Mouse (Mus musculus) liver, adult 2 months (tissue): Measurements from ENCODE around the gene Mettl16. TPM values are rescaled to one million over a fixed set of nuclear protein-coding genes. Genes with fewer than 3 reads are reported as not detected.
A peak's percentile ranks its signal among the peaks of the same experiment; 100 is the strongest.

Source experiments
- DNase-seq: peaks from one replicate; pipeline ENCODE4 v3.0.0-alpha.2; 2011; ENCODE audit warnings: low read depth, low spot score; ENCODE audit errors: extremely low read depth
- H3K27ac ChIP-seq: fragments of 200-500 bp; replicated peaks from 2 replicates; pipeline ENCODE4 v1.5.1; 2012; ENCODE audit warnings: low read depth, mild to moderate bottlenecking, control low read depth, inconsistent platforms, low read length; ENCODE audit not compliant: insufficient read depth
- H3K27me3 ChIP-seq: fragments of 200-500 bp; 2 replicates; pipeline ENCODE4 v1.6.1; 2012; ENCODE audit warnings: mild to moderate bottlenecking, moderate library complexity, low read length, inconsistent platforms; ENCODE audit not compliant: control insufficient read depth, insufficient read depth
- H3K36me3 ChIP-seq: fragments of 200-500 bp; 2 replicates; pipeline ENCODE4 v1.6.1; 2012; ENCODE audit warnings: low read length, inconsistent platforms; ENCODE audit not compliant: control insufficient read depth, insufficient read depth
- H3K4me1 ChIP-seq: fragments of 200-500 bp; 2 replicates; pipeline ENCODE4 v1.6.1; 2011; ENCODE audit warnings: low read length; ENCODE audit not compliant: control insufficient read depth, insufficient read depth
- H3K4me3 ChIP-seq: fragments of 200-500 bp; 2 replicates; pipeline ENCODE4 v1.5.1; 2011; ENCODE audit warnings: low read depth, mild to moderate bottlenecking, control low read depth, low read length, moderate library complexity; ENCODE audit not compliant: insufficient read depth
- H3K79me2 ChIP-seq: fragments of 200-500 bp; 2 replicates; pipeline ENCODE4 v1.6.1; 2012; ENCODE audit warnings: inconsistent platforms, mild to moderate bottlenecking, low read length, moderate library complexity; ENCODE audit not compliant: control insufficient read depth, insufficient read depth
- H3K9ac ChIP-seq: fragments of 200-500 bp; 2 replicates; pipeline ENCODE4 v1.6.1; 2012; ENCODE audit warnings: low read depth, mild to moderate bottlenecking, control low read depth, inconsistent platforms, low read length
- CTCF ChIP-seq: fragments of 200-500 bp; IDR thresholded peaks from 2 replicates; pipeline ENCODE4 v1.5.1; 2011; ENCODE audit warnings: low read depth, low read length, control low read depth
- POLR2A ChIP-seq: fragments of 200-500 bp; IDR thresholded peaks from 2 replicates; pipeline ENCODE4 v1.6.1; 2011; ENCODE audit warnings: low read length, control low read depth; ENCODE audit not compliant: insufficient read depth; ENCODE audit errors: extremely low read depth
- whole genome bisulfite sequencing: fragments of 180-500 bp; shearing (Covaris S2); methylation state at CpG from one replicate; pipeline ENCODE4 v1.1.7; 2018; 5-methylcytosine and 5-hydroxymethylcytosine counted together
- polyA plus RNA-seq: library from polyadenylated mRNA; depleted of rRNA; stranded (reverse); fragments of >200 nt; gene quantifications from 2 replicates; pipeline ENCODE4 v1.2.3, GENCODE M21; 2012
- total RNA-seq: library from RNA; depleted of rRNA; stranded (reverse); fragments of >200 nt; gene quantifications from 2 replicates; pipeline ENCODE4 v1.2.3, GENCODE M21; 2014

Gene Mettl16
- total and polyA plus RNA-seq, 2 experiments, result 3.4 to 5.1 TPM

DNA sequence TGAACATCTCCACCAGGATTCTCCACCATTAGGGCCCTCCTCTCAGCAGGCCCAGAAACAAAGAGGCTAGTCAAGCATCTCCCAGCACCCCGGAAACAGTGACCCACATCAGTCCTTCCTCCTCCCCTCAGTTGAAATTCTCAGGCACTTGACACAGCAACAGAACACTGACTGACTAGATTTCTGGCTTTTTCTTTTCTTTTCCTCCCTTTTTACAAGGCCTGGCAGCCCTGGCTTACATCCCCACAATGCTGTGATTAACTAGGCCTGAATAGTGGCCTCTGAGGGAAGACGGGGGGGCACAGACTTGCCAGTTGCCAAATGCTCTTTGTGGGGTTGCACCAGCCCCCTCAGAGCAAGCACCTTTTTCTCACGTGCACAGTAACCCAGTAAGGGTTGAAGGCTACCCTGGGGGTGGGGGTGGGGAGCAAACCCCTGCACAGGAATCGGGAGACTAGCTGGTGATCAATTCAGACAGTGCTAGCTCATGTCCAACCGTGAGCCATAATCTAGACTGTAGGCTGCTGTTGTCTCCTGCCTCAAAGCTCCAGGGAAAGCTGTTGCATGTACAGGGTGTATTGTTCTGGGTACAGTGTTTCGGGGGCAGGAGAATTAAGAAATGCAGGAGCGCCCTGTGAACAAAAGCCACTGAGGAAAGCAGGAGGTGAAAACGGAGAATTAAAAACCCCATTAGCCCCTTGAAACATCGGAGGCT lies 19.1 kb upstream of the Mettl16 start:
- H3K4me3 ChIP-seq, result no peak overlapping the region
- no peaks in the 10 kb centered on the region for H3K36me3 ChIP-seq
- H3K79me2 ChIP-seq, result no peaks in the 10 kb centered on the region
- H3K27ac ChIP-seq, result no peak overlapping the region
- no peak for TF ChIP-seq CTCF
- TF ChIP-seq POLR2A, result no peak
- peaks cover 2% of the 10 kb centered on the region for H3K4me1 ChIP-seq
- H3K9ac ChIP-seq, result no peak overlapping the region
- no peak for DNase-seq
- H3K27me3 ChIP-seq, result no peaks in the 10 kb centered on the region
- 92% methylated on average over 9 of the region's 9 CpGs for WGBS

DNA sequence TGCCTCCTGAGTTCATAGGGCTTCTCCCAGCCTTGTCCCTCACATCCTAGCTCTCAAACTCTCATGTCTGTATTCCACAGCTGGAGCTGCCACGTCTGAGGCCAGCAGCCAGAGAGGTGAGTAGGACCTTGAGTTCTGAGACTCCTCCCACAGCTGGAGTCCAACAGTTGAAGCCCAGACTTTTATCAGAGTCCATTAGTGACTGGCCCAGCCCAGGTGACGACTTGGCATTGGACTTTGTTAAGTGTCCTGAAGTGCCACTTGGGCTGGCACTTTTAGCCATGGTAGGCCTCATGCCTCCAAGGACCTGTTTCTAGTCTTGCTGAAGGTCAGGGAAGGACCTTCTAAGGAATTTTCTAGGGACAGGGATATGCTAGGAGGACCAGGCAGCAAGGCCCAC lies 14.0 kb upstream of the Mettl16 start:
- no peak for TF ChIP-seq CTCF
- no peak for TF ChIP-seq POLR2A

DNA sequence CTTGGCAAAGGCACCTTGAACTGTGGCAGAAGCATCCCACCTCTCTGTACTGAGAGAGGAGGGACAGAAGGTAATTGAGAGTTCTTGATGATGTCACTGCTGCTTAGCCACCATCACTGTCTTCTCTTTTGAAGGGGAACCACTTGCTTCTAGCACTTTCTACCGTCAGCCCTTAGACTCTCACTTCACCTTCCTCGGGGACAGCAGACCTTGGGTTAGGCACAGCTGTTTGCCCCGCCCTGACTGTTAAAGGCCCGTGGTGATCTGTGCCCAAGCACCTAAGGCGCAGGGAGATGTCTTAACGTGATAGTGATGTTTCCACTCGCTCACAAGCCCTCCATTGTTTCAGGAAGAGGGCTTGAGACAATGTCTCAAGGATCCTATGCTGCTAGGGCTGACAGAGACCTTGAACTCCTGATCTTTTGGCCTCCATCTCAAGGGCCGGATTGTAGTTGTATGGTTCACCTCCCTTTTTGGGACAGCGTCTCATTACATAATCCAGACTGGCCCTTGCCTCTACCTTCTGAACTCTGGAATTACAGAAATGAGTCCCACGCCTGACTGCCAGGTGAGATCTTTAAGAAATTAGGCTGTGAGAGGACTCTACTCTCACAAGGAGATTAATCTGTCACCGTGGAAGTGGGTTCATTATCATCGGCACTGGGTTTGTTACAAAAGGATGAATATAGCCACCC lies 9.5 kb upstream of the Mettl16 start:
- Histone ChIP-seq H3K9ac (no peak overlapping the region), H3K36me3 (no peaks in the 10 kb centered on the region), H3K27me3 (no peaks in the 10 kb centered on the region), H3K4me1 (peaks cover 5% of the 10 kb centered on the region), H3K27ac (no peak overlapping the region), H3K79me2 (no peaks in the 10 kb centered on the region), H3K4me3 (no peak overlapping the region)
- 73% methylated on average over 12 of the region's 12 CpGs for WGBS
- DNase-seq, result no peak
- TF ChIP-seq CTCF (no peak), POLR2A (no peak)

More for the DNA sequence above, 14.0 kb upstream of the Mettl16 start:
- Histone ChIP-seq H3K4me3 (no peak overlapping the region), H3K27ac (no peak overlapping the region), H3K79me2 (no peaks in the 10 kb centered on the region), H3K27me3 (no peaks in the 10 kb centered on the region), H3K9ac (no peak overlapping the region), H3K36me3 (no peaks in the 10 kb centered on the region), H3K4me1 (peaks cover 5% of the 10 kb centered on the region)
- peak; percentile 88 for DNase-seq
- WGBS, result 19% methylated on average over 2 of the region's 2 CpGs

DNA sequence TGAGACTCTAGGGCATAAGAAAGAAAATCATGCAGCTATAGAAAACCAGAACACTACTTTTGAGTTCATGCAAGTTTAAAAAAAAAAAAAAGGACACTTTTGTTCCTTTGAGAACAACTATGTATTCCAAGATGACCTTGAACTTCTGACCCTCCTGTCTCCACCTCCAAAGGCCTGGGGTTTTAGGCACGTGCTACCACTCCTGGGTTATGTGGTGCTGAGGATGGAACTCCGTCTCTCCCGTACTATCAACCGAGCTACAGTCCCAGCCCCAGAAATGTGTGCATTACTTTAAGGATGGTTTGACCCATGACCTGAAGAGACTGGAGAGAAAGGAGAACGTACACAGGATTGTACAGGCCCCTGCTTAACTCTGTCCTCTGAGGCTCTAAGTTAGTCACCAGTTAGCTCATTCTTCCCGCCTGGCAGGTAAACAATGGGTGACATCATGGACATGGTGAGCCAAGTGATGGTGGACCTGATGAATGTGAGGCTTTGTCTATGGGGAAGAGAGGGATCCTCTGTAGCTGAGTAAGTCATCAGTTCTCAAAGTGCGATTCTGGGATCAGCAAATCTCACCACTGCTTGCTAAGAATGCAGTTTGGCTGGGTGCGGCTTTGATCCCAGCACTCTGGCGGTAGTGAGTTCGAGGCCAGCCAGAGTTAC lies 6.5 kb upstream of the Mettl16 start:
- TF ChIP-seq POLR2A (no peak), CTCF (no peak)
- DNase-seq, result no peak
- H3K4me3 ChIP-seq, result no peak overlapping the region
- H3K36me3 ChIP-seq, result no peaks in the 10 kb centered on the region
- no peaks in the 10 kb centered on the region for H3K4me1 ChIP-seq
- H3K79me2 ChIP-seq, result no peaks in the 10 kb centered on the region
- H3K27ac ChIP-seq, result no peak overlapping the region
- no peaks in the 10 kb centered on the region for H3K27me3 ChIP-seq
- no peak overlapping the region for H3K9ac ChIP-seq
- WGBS, result 85% methylated on average over 10 of the region's 10 CpGs

DNA sequence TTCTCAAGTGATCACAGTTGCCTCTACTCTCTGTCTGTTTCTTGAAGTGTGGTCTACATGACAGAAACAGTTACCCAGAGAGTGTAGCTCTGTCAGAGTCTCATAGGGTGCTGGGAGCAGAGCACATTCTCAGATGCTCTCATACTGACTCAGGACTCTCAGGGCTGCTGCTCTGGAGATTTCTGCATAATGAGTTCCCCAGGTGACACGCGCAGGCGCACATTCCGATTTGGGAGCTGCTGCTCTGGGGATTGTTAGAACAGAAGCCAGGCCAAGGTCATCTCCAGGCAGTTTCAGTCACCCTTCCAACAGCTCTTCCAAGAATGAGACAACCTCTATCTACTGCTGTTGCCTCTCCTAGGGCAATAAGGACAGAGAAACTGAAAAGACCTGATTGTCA lies 3.2 kb upstream of the Mettl16 start:
- Histone ChIP-seq H3K27me3 (no peaks in the 10 kb centered on the region), H3K36me3 (no peaks in the 10 kb centered on the region), H3K4me3 (no peak overlapping the region), H3K79me2 (peaks cover 3% of the 10 kb centered on the region; the same call in 1 of the 2 replicates), H3K27ac (no peak overlapping the region), H3K9ac (no peak overlapping the region), H3K4me1 (peaks cover 2% of the 10 kb centered on the region; the same call in 1 of the 2 replicates)
- TF ChIP-seq POLR2A, result no peak
- TF ChIP-seq CTCF, result no peak
- WGBS, result 87% methylated on average over 4 of the region's 4 CpGs
- DNase-seq, result peak; percentile 26

DNA sequence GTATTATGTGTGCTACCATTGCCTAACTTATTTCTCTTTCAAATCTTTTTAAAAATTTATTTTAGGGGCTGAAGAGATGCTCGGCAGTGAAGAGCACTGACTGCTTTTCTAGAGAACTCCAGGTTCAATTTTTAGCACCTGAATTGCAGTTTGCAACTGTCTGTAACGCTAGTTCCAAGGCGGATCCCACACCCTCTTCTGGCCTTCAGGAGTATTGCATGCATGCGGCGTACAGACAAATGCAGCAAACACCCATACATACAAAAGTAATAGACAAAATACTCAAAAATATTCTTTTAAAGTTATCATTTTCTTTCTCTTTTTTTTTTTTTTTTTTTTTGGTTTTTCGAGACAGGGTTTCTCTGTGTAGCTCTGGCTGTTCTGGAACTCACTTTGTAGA lies 2.6 kb upstream of the Mettl16 start:
- DNase-seq, result peak; percentile 32
- H3K4me1 ChIP-seq, result peaks cover 2% of the 10 kb centered on the region; the same call in 1 of the 2 replicates
- H3K27me3 ChIP-seq, result no peaks in the 10 kb centered on the region
- WGBS, result 56% methylated on average over 6 of the region's 6 CpGs
- no peak overlapping the region for H3K9ac ChIP-seq
- peak; percentile 66 for TF ChIP-seq CTCF
- no peak for TF ChIP-seq POLR2A
- H3K4me3 ChIP-seq, result no peak overlapping the region
- peaks cover 3% of the 10 kb centered on the region; the same call in 1 of the 2 replicates for H3K79me2 ChIP-seq
- no peaks in the 10 kb centered on the region for H3K36me3 ChIP-seq
- H3K27ac ChIP-seq, result no peak overlapping the region
